Mouse (Mus musculus): ENCODE data around the gene Smg5. TPM values are rescaled to one million over a fixed set of nuclear protein-coding genes. Genes with fewer than 3 reads are reported as not detected.

The Smg5 gene
- polyA plus RNA-seq, 1 experiment: 47.8 TPM

- H3K27ac ChIP-seq (ENCODE audit: insufficient read depth, low read depth, low read length): peak overlapping the region; percentile 15; the same call in 1 of the 2 replicates
- H3K4me3 ChIP-seq (ENCODE audit: insufficient read depth, low read depth, low read length): peak overlapping the region; percentile 36
- WGBS: 34% methylated on average over 12 of the region's 12 CpGs
Observed at GRCm38 (mm10) chr3:88334029-88334658, 1.9 kb upstream of the Smg5 start.

DNA sequence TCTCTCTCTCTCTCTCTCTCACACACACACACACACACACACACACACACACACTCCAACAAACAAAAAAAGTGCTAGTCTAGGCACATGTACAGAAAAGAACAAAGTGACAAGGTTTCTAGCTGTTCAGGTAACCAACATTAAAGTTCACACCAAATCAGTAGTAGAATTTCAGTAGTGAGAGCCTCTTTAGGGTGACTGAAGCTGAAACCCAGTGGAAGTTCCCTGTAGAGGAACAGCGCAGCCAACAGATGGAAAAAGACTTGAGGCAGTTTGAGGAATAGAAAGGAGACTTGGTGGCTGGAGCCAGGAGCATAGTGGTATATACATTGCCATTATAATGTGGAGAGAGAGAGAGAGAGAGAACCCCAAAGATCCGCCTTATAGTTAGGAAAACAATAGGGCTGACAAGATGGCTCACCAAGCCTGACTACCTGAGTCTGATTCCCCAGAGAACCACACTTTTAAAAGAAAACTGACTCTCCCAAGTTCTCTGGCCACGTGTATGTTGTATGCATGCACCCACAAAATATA is 1.1 kb upstream of the Smg5 start:
- WGBS: 27% methylated on average over 3 of the region's 3 CpGs
- peak overlapping the region; percentile 67; the same call in 1 of the 2 replicates for H3K27ac ChIP-seq (ENCODE audit: insufficient read depth, low read depth, low read length)

More at GRCm38 (mm10) chr3:88334029-88334658, 1.9 kb upstream of the Smg5 start:
- H3K36me3 ChIP-seq (ENCODE audit: control insufficient read depth, insufficient read depth, low read length): no peaks in the 10 kb centered on the region
- no peaks in the 10 kb centered on the region for H3K27me3 ChIP-seq (replicated peaks; ENCODE audit: control insufficient read depth, insufficient read depth, low read length)
- no peak for TF ChIP-seq CTCF (conservative IDR thresholded peaks at IDR 0.05; ENCODE audit: insufficient read depth, insufficient read length, low read depth, low read length)
- no peak for TF ChIP-seq POLR2A (IDR thresholded peaks at IDR 0.05; ENCODE audit: low read depth, low read length)
- H3K4me1 ChIP-seq (ENCODE audit: control insufficient read depth, insufficient read depth, low read length): peaks cover 10% of the 10 kb centered on the region; the same call in 1 of the 2 replicates
- peak; percentile 53 for DNase-seq

GRCm38 (mm10) chr3:88335436-88336053 is 515 bp upstream of the Smg5 start:
- Histone ChIP-seq H3K36me3 (ENCODE audit: control insufficient read depth, insufficient read depth, low read length) (no peaks in the 10 kb centered on the region), H3K27ac (ENCODE audit: insufficient read depth, low read depth, low read length) (peak overlapping the region; percentile 67), H3K4me3 (ENCODE audit: insufficient read depth, low read depth, low read length) (peak overlapping the region; percentile 66), H3K27me3 (replicated peaks; ENCODE audit: control insufficient read depth, insufficient read depth, low read length) (no peaks in the 10 kb centered on the region), H3K4me1 (ENCODE audit: control insufficient read depth, insufficient read depth, low read length) (peaks cover 10% of the 10 kb centered on the region; the same call in 1 of the 2 replicates)
- peak; percentile 48 for DNase-seq
- WGBS: under 1% methylated on average over 27 of the region's 27 CpGs
- no peak for TF ChIP-seq POLR2A (IDR thresholded peaks at IDR 0.05; ENCODE audit: low read depth, low read length)
- no peak for TF ChIP-seq CTCF (conservative IDR thresholded peaks at IDR 0.05; ENCODE audit: insufficient read depth, insufficient read length, low read depth, low read length)

More for the DNA sequence above, 1.1 kb upstream of the Smg5 start:
- DNase-seq: no peak
- H3K4me1 ChIP-seq (ENCODE audit: control insufficient read depth, insufficient read depth, low read length): peaks cover 10% of the 10 kb centered on the region; the same call in 1 of the 2 replicates
- TF ChIP-seq CTCF (conservative IDR thresholded peaks at IDR 0.05; ENCODE audit: insufficient read depth, insufficient read length, low read depth, low read length) (no peak), POLR2A (IDR thresholded peaks at IDR 0.05; ENCODE audit: low read depth, low read length) (no peak)
- H3K36me3 ChIP-seq (ENCODE audit: control insufficient read depth, insufficient read depth, low read length): no peaks in the 10 kb centered on the region
- no peaks in the 10 kb centered on the region for H3K27me3 ChIP-seq (replicated peaks; ENCODE audit: control insufficient read depth, insufficient read depth, low read length)
- H3K4me3 ChIP-seq (ENCODE audit: insufficient read depth, low read depth, low read length): peak overlapping the region; percentile 66

DNA sequence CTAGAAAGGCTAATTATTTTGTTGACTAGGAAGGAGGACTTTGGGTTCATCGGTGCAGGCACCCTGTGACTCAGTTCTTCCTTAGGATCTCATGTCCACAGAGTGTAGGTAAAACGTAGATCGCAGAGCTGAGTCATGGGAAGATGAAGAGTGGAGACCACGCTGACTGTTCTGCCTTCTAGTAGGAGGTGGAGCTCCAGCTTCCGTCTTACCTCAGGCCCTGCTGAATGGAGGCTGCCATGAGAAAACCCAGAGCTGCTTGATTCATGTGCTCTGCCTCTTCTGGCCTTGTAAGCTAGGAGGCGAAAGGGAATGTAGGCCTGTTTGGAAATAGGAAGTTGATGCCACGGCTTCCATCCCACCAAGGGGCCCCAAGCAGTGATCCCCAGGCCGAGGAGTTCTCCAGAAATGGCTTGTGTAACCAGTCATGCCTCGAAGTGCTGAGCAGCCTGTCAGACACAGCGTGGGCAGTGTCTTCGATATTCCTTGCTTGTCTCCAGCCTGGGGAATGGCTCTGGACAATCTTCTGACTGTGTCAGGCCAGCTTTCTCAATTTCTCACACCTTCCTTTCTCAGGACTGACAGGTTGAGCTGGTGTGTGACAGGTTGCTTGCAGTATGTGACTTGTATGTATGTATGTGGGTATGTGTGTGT is 1.4 kb downstream of the Smg5 start:
- WGBS: 48% methylated on average over 11 of the region's 11 CpGs
- Histone ChIP-seq H3K27me3 (replicated peaks; ENCODE audit: control insufficient read depth, insufficient read depth, low read length) (no peaks in the 10 kb centered on the region), H3K4me3 (ENCODE audit: insufficient read depth, low read depth, low read length) (no peak overlapping the region), H3K4me1 (ENCODE audit: control insufficient read depth, insufficient read depth, low read length) (peaks cover 10% of the 10 kb centered on the region; the same call in 1 of the 2 replicates), H3K36me3 (ENCODE audit: control insufficient read depth, insufficient read depth, low read length) (peaks cover under 1% of the 10 kb centered on the region; the same call in 1 of the 2 replicates), H3K27ac (ENCODE audit: insufficient read depth, low read depth, low read length) (no peak overlapping the region)
- no peak for TF ChIP-seq CTCF (conservative IDR thresholded peaks at IDR 0.05; ENCODE audit: insufficient read depth, insufficient read length, low read depth, low read length)
- TF ChIP-seq POLR2A (IDR thresholded peaks at IDR 0.05; ENCODE audit: low read depth, low read length): no peak
- DNase-seq: no peak

- peaks cover 10% of the 10 kb centered on the region; the same call in 1 of the 2 replicates for H3K4me1 ChIP-seq (ENCODE audit: control insufficient read depth, insufficient read depth, low read length)
- H3K36me3 ChIP-seq (ENCODE audit: control insufficient read depth, insufficient read depth, low read length): peaks cover 2% of the 10 kb centered on the region
- no peaks in the 10 kb centered on the region for H3K27me3 ChIP-seq (replicated peaks; ENCODE audit: control insufficient read depth, insufficient read depth, low read length)
- H3K27ac ChIP-seq (ENCODE audit: insufficient read depth, low read depth, low read length): no peak overlapping the region
- WGBS: 93% methylated on average over 7 of the region's 7 CpGs
- no peak overlapping the region for H3K4me3 ChIP-seq (ENCODE audit: insufficient read depth, low read depth, low read length)
- TF ChIP-seq CTCF (conservative IDR thresholded peaks at IDR 0.05; ENCODE audit: insufficient read depth, insufficient read length, low read depth, low read length): no peak
- no peak for TF ChIP-seq POLR2A (IDR thresholded peaks at IDR 0.05; ENCODE audit: low read depth, low read length)
- no peak for DNase-seq
Observed at GRCm38 (mm10) chr3:88338316-88338715, 2.3 kb downstream of the Smg5 start.

DNA sequence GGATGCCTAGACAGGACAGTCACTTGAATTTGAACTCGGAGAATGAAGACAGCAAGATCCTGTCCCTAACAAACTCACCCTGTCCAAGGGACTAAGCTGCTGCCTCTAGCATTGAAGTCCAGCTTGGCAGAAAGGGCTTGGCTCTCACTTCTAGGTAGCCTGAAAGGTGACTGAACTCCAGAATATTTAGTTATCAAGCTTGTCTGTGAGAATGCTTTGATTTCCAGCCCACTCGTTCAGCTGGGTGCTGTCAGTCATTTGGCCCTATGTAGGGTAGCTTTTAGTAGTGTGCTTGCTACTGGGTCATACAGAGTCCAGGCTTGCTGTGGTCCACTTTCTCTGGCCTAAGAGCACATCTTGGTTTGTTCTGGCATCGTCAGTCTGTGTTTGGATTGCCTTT is 2.9 kb downstream of the Smg5 start:
- Histone ChIP-seq H3K4me3 (ENCODE audit: insufficient read depth, low read depth, low read length) (no peak overlapping the region), H3K4me1 (ENCODE audit: control insufficient read depth, insufficient read depth, low read length) (peaks cover 10% of the 10 kb centered on the region; the same call in 1 of the 2 replicates), H3K36me3 (ENCODE audit: control insufficient read depth, insufficient read depth, low read length) (peaks cover 2% of the 10 kb centered on the region), H3K27me3 (replicated peaks; ENCODE audit: control insufficient read depth, insufficient read depth, low read length) (no peaks in the 10 kb centered on the region), H3K27ac (ENCODE audit: insufficient read depth, low read depth, low read length) (no peak overlapping the region)
- DNase-seq: no peak
- TF ChIP-seq CTCF (conservative IDR thresholded peaks at IDR 0.05; ENCODE audit: insufficient read depth, insufficient read length, low read depth, low read length) (no peak), POLR2A (IDR thresholded peaks at IDR 0.05; ENCODE audit: low read depth, low read length) (no peak)
- 63% methylated on average over 3 of the region's 3 CpGs for WGBS
